ENCODE assay signal across 11 mouse cellular contexts in the genomic region with DNA sequence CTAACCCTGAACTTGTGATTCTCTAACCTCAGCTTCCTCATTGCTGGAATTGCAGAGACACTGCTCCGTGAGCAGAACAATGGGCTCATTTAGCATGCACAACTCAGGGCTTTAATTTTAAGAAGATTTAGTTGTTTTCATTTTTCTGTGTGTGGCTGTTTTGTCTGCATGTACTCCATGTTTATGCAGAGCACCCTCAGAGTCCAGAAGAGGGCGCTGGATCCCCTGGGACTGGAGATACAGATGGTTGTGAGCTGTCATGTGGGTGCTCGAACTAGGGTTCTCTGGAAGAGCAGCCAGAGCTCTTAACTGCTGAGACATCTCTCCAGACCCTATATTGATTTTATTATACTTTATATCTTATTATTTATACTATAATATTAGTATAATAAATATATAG. TPM values are rescaled to one million over a fixed set of nuclear protein-coding genes. Genes with fewer than 3 reads are reported as not detected.
A peak's percentile ranks its signal among the peaks of the same experiment; 100 is the strongest.
DNase-seq lines count a peak whose midpoint lies in the region; ATAC-seq and TF ChIP-seq lines count a peak whose summit lies in the region.
"Had no signal": no experiment of that assay in that cellular context is flagged by ENCODE, and none has a peak within 500 bp of the region (broad histone marks: within the 10 kb centered on the region; RNA-seq: fewer than 3 reads in every experiment).

No protein-coding gene starts in this region.

- H3K27ac ChIP-seq in heart, embryonic 14.5 days (replicated peaks in 1 of 2; ENCODE audit: control insufficient read depth in 1 of 2, insufficient read depth in 1 of 2, low read depth in 2 of 2, low read length in 2 of 2), result peak overlapping the region in 1 of 2 experiments; percentile 25; a peak in 1 of 4 replicates
- no peak overlapping the region for H3K27ac ChIP-seq in heart, embryonic 11.5 days (ENCODE audit: low read depth, low read length)
- peak overlapping the region; percentile 86 for H3K27ac ChIP-seq in forebrain, embryonic 15.5 days (replicated peaks)
- peak overlapping the region; percentile 84 for H3K27ac ChIP-seq in midbrain, embryonic 15.5 days
- no peak overlapping the region for H3K27ac ChIP-seq in lung, postnatal 0 days (ENCODE audit: low read length)
- H3K27ac ChIP-seq: limb, embryonic 13.5 days had no signal

- peaks cover 8 to 15% of the 10 kb centered on the region in 2 experiments for H3K4me1 ChIP-seq in heart, embryonic 14.5 days (ENCODE audit: control insufficient read depth in 2 of 2, insufficient read depth in 2 of 2, low read length in 2 of 2)
- H3K4me1 ChIP-seq in heart, embryonic 11.5 days (ENCODE audit: control insufficient read depth, insufficient read depth, low read length), result peaks cover 18% of the 10 kb centered on the region; the same call in 1 of the 2 replicates
- H3K4me1 ChIP-seq in E14TG2a.4 (replicated peaks; ENCODE audit: low read depth, low read length), result peaks cover 79% of the 10 kb centered on the region
- peaks cover 28% of the 10 kb centered on the region for H3K4me1 ChIP-seq in forebrain, embryonic 15.5 days
- H3K4me1 ChIP-seq in midbrain, embryonic 15.5 days, result peaks cover 16% of the 10 kb centered on the region
- H3K4me1 ChIP-seq in lung, postnatal 0 days (ENCODE audit: insufficient read depth, low read depth, low read length), result no peaks in the 10 kb centered on the region

- H3K9ac ChIP-seq in heart, embryonic 14.5 days (ENCODE audit: low read length), result no peak overlapping the region
- no peak overlapping the region for H3K9ac ChIP-seq in heart, embryonic 11.5 days (ENCODE audit: low read depth, low read length)
- 0 out of 2 replicates have a peak overlapping the region, but pooled peaks have one; percentile 5 for H3K9ac ChIP-seq in forebrain, embryonic 15.5 days (replicated peaks)
- no peak overlapping the region for H3K9ac ChIP-seq in midbrain, embryonic 15.5 days
- H3K9ac ChIP-seq in lung, postnatal 0 days (replicated peaks; ENCODE audit: low read depth), result no peak overlapping the region
- H3K9ac ChIP-seq: limb, embryonic 13.5 days had no signal

- H3K9me3 ChIP-seq in heart, embryonic 14.5 days (ENCODE audit: control insufficient read depth, low read length), result no peaks in the 10 kb centered on the region
- no peaks in the 10 kb centered on the region for H3K9me3 ChIP-seq in heart, embryonic 11.5 days (replicated peaks; ENCODE audit: control insufficient read depth, low read length)
- H3K9me3 ChIP-seq in E14TG2a.4 (ENCODE audit: low read length), result peaks cover 19% of the 10 kb centered on the region
- no peaks in the 10 kb centered on the region for H3K9me3 ChIP-seq in forebrain, embryonic 15.5 days
- H3K9me3 ChIP-seq in midbrain, embryonic 15.5 days, result no peaks in the 10 kb centered on the region
- H3K9me3 ChIP-seq in lung, postnatal 0 days (ENCODE audit: low read length), result no peaks in the 10 kb centered on the region
- H3K9me3 ChIP-seq: G1E; limb, embryonic 13.5 days had no signal

- H3K4me2 ChIP-seq in heart, embryonic 14.5 days (ENCODE audit: low read length), result peak overlapping the region; percentile 59; the same call in 1 of the 2 replicates
- H3K4me2 ChIP-seq in heart, embryonic 11.5 days, result no peak overlapping the region; the same call in 1 of the 2 replicates
- H3K4me2 ChIP-seq in forebrain, embryonic 15.5 days (replicated peaks), result no peak overlapping the region; the same call in 1 of the 2 replicates
- no peak overlapping the region; the same call in 1 of the 2 replicates for H3K4me2 ChIP-seq in midbrain, embryonic 15.5 days
- H3K4me2 ChIP-seq in lung, postnatal 0 days (replicated peaks; ENCODE audit: low read depth, low read length), result no peak overlapping the region
- H3K4me2 ChIP-seq: limb, embryonic 13.5 days had no signal

- peak; percentile 50 for TF ChIP-seq CTCF in E14TG2a.4 (conservative IDR thresholded peaks at IDR 0.05; ENCODE audit: low read length)
- TF ChIP-seq CTCF in lung, postnatal 0 days (IDR thresholded peaks at IDR 0.05), result no peak; the same call in 1 of the 2 replicates

- DNase-seq in lung, postnatal 0 days (ENCODE audit: low spot score), result no peak
- no peak for DNase-seq in thymus, postnatal 10 days (ENCODE audit: low spot score in 2 of 2)
- no peak for DNase-seq in T-cell, adult 2 months (ENCODE audit: low spot score)
- DNase-seq: cerebellum, adult 9-10 months had no signal

- WGBS in heart, embryonic 14.5 days, result 56% methylated on average over 3 of the region's 3 CpGs
- 55% methylated on average over 3 of the region's 3 CpGs for WGBS in heart, embryonic 11.5 days (ENCODE audit: insufficient replicate concordance)
- WGBS in forebrain, embryonic 15.5 days, result 47% methylated on average over 3 of the region's 3 CpGs
- 39% methylated on average over 3 of the region's 3 CpGs for WGBS in midbrain, embryonic 15.5 days
- 60% methylated on average over 3 of the region's 3 CpGs for WGBS in lung, postnatal 0 days

- H3K36me3 ChIP-seq in heart, embryonic 14.5 days (ENCODE audit: control insufficient read depth, insufficient read depth, low read length), result no peaks in the 10 kb centered on the region
- no peaks in the 10 kb centered on the region for H3K36me3 ChIP-seq in heart, embryonic 11.5 days (ENCODE audit: control insufficient read depth, insufficient read depth, low read length)
- peaks cover 7% of the 10 kb centered on the region; the same call in 1 of the 2 replicates for H3K36me3 ChIP-seq in E14TG2a.4 (ENCODE audit: insufficient read depth, low read length)
- no peaks in the 10 kb centered on the region for H3K36me3 ChIP-seq in forebrain, embryonic 15.5 days
- no peaks in the 10 kb centered on the region for H3K36me3 ChIP-seq in midbrain, embryonic 15.5 days (replicated peaks)
- H3K36me3 ChIP-seq in lung, postnatal 0 days (ENCODE audit: insufficient read depth, low read length), result no peaks in the 10 kb centered on the region
- H3K36me3 ChIP-seq: G1E; limb, embryonic 13.5 days had no signal

- no peak overlapping the region for H3K4me3 ChIP-seq in heart, embryonic 14.5 days (ENCODE audit: control insufficient read depth in 1 of 2, insufficient read depth in 1 of 2, low read depth in 1 of 2, low read length in 2 of 2)
- H3K4me3 ChIP-seq in heart, embryonic 11.5 days (ENCODE audit: low read depth, low read length), result no peak overlapping the region
- H3K4me3 ChIP-seq in E14TG2a.4 (replicated peaks; ENCODE audit: low read length), result no peak overlapping the region
- H3K4me3 ChIP-seq in forebrain, embryonic 15.5 days, result no peak overlapping the region
- no peak overlapping the region for H3K4me3 ChIP-seq in midbrain, embryonic 15.5 days
- no peak overlapping the region for H3K4me3 ChIP-seq in lung, postnatal 0 days (ENCODE audit: low read depth, low read length)
- H3K4me3 ChIP-seq: limb, embryonic 13.5 days had no signal

- H3K27me3 ChIP-seq in heart, embryonic 14.5 days (ENCODE audit: control insufficient read depth, insufficient read depth, low read length), result no peaks in the 10 kb centered on the region
- no peaks in the 10 kb centered on the region for H3K27me3 ChIP-seq in heart, embryonic 11.5 days (ENCODE audit: control insufficient read depth, insufficient read depth, low read length)
- H3K27me3 ChIP-seq in E14TG2a.4 (ENCODE audit: insufficient read depth, low read length), result peaks cover 8% of the 10 kb centered on the region
- H3K27me3 ChIP-seq in forebrain, embryonic 15.5 days, result no peaks in the 10 kb centered on the region
- H3K27me3 ChIP-seq in midbrain, embryonic 15.5 days (replicated peaks), result no peaks in the 10 kb centered on the region
- no peaks in the 10 kb centered on the region for H3K27me3 ChIP-seq in lung, postnatal 0 days (replicated peaks; ENCODE audit: insufficient read depth, low read length)
- H3K27me3 ChIP-seq: limb, embryonic 13.5 days had no signal

- no peak for ATAC-seq in heart, embryonic 14.5 days (ENCODE audit: insufficient number of reproducible peaks, insufficient read depth, low FRiP score, low read depth)
- no peak for ATAC-seq in heart, embryonic 11.5 days (replicated peaks; ENCODE audit: insufficient number of reproducible peaks, low FRiP score, low TSS enrichment)
- no peak for ATAC-seq in forebrain, embryonic 15.5 days (replicated peaks)
- ATAC-seq in midbrain, embryonic 15.5 days (replicated peaks), result peak; percentile 5; the same call in 1 of the 2 replicates
- no peak for ATAC-seq in lung, postnatal 0 days

- TF ChIP-seq EP300 in lung, postnatal 0 days (IDR thresholded peaks at IDR 0.05), result no peak

RNA-seq across cellular contexts. Expression of gene Cyp11a1, which starts 3.4 kb away (rescaled TPM):
- polyA plus RNA-seq in heart, embryonic 14.5 days (2014; fragmentation: Nextera tagmentation; extraction: Ambion mirVana), result 0.27 TPM in 1 of 2 replicates, not detected in the other
- polyA plus RNA-seq in heart, embryonic 11.5 days (2014; fragmentation: Nextera tagmentation; extraction: Ambion mirVana), result not detected in 2 replicates
- 0.31 and 0.45 TPM in 2 replicates for polyA plus RNA-seq in forebrain, embryonic 15.5 days (2015; fragmentation: Nextera tagmentation; extraction: Ambion mirVana)
- 0.44 and 1.1 TPM in 2 replicates for polyA plus RNA-seq in midbrain, embryonic 15.5 days (2015; fragmentation: Nextera tagmentation; extraction: Ambion mirVana)
- polyA plus RNA-seq in lung, postnatal 0 days (2015; fragmentation: Nextera tagmentation; extraction: Ambion mirVana), result 1.2 and 1.3 TPM in 2 replicates

RNA-seq across cellular contexts. Expression of gene Stra6, which starts 54.0 kb away (rescaled TPM):
- 0.57 TPM in 1 of 2 replicates, not detected in the other for polyA plus RNA-seq in heart, embryonic 14.5 days (2014; fragmentation: Nextera tagmentation; extraction: Ambion mirVana)
- polyA plus RNA-seq in heart, embryonic 11.5 days (2014; fragmentation: Nextera tagmentation; extraction: Ambion mirVana), result 3.4 and 4.0 TPM in 2 replicates
- 8.7 and 10.8 TPM in 2 replicates for polyA plus RNA-seq in forebrain, embryonic 15.5 days (2015; fragmentation: Nextera tagmentation; extraction: Ambion mirVana)
- polyA plus RNA-seq in midbrain, embryonic 15.5 days (2015; fragmentation: Nextera tagmentation; extraction: Ambion mirVana), result 15.0 and 15.7 TPM in 2 replicates
- polyA plus RNA-seq in lung, postnatal 0 days (2015; fragmentation: Nextera tagmentation; extraction: Ambion mirVana), result 0.32 and 0.41 TPM in 2 replicates
- polyA plus RNA-seq: G1E had no signal

Comparison
In these comparisons a context has a peak if more than half of its experiments do, and no peak if none do; other contexts are left out.
1. H3K27ac ChIP-seq: peak in forebrain, embryonic 15.5 days (single experiment) and midbrain, embryonic 15.5 days (single experiment); none in heart, embryonic 11.5 days (single experiment) and lung, postnatal 0 days (single experiment).